Mouse (Mus musculus) cerebellum, postnatal 4 days (tissue): ENCODE measurements around the gene Stk4.

ENCODE experiments used
- DNase-seq, 2 experiments: peaks; one replicate each; pipeline ENCODE4 v3.0.0; 2022; ENCODE audit warnings: low spot score in 2 of 2, mixed read lengths in 1 of 2

Gene Stk4

DNA sequence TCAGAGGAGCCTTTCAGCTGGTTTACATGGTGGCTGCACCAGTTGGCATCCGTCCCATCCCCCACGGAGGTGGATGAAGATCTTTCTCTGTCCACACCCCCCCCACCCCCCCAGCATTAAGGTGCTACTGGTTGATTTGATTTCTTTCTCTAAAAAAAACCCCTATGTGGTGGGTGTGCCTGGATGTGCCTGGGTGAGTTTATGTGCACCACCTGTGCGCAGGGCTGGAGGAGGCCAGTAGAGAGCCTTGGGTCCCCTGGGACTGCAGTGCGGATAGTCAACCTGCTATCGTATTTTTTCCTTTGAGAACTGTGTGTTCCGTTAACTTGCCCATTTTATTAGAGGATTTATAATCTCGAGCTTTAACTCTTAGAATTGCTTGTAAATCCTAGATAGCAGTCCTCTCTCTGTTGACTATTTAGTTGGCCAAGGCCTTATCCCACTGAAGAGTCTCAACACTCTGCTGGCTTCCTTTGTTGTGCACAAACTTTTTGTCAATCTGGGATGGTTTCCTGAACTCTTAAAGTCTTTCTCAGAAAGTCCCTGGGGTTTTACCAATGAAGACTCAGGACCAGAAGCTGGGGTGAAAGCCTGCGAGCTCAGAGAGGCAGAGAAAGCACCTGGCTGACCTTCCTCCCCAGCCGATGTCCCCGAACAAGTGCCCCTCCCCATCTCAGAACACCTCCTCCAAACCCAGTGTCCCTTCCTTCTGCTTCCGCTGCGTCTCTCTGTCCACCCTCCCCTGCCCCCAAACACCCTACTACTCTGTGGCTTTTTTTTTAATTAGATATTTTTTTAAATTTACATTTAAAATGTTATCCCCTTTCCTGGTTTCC is 58.7 kb downstream of the Stk4 start:
- DNase-seq, result no peak

DNA sequence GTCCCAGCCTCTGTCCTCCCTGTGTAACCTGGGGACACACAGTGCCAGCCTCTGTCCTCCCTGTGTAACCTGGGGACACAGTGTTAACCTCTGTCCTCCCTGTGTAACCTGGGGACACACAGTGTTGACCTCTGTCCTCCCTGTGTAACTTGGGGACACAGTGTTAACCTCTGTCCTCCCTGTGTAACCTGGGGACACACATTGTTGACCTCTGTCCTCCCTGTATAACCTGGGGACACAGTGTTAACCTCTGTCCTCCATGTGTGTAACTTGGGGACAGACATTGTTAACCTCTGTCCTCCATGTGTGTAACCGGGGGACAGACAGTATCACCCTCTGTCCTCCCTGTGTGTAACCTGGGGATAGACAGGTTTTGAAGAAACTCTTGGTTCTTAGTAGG is 61.5 kb downstream of the Stk4 start:
- no peak for DNase-seq

DNA sequence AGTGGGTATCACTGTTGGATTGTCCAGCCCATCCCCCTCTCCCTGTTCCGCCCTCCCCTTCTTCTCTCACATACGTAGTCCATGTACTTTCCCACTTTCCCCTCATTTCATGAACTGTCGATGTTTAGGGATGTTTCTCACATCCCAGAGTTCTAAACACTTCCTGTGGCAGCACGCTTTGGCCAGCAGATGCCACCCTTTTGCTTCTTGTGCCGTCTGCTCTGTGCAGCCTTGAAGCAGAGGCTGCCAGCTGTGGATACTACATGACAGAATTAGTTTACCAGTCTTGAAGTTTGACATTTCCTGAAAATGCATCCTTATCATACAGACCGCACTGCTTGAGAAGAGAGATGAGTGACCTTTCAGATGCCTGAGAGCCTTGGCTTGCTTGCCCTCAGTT is 64.4 kb downstream of the Stk4 start:
- DNase-seq, result peak in 1 of 2 experiments; percentile 17

DNA sequence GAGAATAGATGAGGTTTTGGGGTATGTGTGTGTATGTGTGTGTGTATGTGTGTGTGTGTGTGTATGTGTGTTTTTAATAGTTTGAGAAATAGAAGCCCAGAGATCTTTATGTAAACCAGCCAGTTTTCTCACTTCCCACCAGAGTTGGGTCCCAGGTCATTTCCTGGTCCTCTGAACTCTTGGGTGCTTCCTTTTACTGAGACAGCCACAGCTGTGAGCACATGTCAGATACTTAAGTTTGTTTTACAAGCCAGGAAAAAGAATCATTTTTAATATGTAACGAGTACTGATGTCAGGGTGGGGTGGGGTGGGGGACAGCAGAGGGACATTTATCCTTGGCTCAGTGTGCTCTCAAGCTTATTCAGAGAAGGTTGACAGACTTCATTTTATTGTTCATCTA is 65.2 kb downstream of the Stk4 start:
- DNase-seq, result no peak

DNA sequence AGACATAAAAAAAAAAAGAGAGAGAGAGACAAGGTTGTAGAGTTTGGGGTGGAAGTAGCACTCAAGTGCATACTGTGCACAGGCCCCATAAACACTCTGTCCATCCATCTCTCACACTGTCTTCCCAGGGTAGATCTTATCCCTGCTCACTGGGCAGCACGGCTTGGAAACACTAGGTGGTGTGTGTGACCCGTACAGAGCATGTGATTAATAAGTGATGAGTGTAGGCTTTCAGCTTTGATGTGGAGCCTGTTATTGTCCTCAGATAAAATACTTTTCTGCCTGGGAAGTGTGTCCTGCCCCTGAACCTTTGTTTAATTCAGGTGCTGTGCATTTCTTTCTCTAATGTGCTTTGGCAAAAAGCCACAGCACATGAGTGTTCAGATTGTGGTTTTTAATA is 66.3 kb downstream of the Stk4 start:
- DNase-seq, result no peak

DNA sequence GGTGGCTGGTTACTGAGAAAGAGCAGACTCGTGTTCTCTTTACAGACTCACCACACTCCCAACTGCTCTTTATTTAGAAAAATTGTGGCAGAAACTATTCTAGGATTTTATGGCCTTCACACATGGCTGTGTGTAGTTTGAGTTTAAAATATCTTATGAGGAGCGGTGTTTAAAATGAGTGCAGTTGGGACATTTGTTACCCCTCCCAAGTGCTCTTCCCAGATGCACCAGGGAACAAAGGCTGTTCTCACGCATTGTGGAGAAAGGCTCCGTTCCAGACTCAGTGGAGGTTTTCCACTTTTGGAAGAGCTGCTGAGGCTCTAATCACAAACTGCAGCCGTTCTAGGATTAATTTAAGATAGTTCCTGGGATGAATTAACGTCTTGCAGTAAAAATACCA is 67.6 kb downstream of the Stk4 start:
- no peak for DNase-seq

DNA sequence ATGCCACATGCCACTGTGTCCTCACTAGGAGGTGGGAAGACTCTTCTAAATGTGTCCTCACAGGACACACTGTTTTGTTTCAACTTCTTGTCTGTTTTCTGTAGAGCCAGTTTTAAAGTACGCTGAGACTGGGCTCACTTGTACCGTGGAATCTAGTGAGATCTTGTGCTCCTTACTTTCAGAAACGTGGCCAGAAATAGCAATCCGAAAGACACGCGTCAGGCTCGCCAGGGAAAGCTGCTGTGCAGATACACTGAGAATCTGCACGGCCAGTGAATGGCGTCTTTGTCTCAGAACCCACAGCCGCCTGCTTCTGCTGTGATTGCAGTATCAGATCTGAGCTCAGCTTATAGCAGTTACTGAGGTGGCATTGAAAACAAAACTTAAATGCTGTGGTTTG is 71.9 kb downstream of the Stk4 start:
- DNase-seq, result peak in 1 of 2 experiments; percentile 6

DNA sequence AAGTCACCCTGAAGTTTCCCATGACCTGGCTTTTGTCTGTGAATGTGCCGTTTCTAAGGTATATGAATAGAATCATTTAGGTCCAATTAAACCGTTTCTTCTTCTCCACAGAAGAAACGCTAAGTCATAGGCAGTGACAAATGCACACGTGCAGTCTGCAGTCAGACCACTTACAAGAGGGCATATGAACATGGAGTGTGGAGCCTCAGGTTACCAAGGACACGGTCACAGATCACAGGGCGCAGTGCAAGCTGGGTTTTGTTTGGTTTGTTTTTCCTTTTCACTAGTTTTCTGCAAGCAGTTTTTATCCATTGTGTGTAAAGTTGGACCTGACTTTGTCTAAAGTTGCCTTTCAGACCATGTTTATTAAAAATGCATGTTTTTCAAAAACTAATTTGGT is 73.9 kb downstream of the Stk4 start:
- no peak for DNase-seq

DNA sequence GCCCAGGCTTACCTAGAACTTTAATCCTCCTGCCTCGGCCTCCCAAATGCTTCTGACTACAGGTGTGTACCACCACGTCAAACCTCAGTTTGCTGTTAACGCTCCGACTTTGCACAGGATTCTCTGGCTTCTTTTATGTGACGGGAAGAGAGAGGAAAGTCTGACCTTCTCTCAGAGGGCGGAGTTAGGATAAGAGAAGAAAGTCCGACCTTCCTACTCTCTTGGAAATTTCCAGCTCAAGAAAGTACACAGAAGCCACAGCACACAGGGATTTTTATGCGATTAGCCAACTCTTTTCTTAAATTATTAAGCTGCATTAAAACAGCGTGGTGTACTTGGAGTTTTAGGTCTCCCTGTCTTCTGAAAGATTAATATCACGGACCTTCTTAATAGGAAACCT is 74.4 kb downstream of the Stk4 start:
- DNase-seq, result no peak

DNA sequence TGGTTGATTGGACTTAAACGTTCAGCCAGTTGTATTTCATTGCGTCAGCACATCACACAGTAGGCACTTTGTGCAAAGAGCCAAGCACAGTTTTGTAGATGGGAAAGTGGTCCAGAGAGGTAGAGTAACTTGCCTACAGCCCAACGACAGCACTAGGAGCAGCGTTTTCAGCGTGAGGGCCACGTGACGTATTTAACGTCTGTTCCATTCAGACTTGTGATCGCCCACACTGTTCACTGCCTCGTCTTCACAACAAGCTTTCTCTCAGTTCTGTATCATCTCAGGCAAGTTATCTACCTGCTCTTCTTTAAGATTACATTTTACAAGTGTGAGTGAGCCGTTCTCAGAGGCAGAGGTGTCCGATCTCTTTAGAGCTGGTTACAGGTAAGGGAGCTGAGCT is 76.4 kb downstream of the Stk4 start:
- no peak for DNase-seq

DNA sequence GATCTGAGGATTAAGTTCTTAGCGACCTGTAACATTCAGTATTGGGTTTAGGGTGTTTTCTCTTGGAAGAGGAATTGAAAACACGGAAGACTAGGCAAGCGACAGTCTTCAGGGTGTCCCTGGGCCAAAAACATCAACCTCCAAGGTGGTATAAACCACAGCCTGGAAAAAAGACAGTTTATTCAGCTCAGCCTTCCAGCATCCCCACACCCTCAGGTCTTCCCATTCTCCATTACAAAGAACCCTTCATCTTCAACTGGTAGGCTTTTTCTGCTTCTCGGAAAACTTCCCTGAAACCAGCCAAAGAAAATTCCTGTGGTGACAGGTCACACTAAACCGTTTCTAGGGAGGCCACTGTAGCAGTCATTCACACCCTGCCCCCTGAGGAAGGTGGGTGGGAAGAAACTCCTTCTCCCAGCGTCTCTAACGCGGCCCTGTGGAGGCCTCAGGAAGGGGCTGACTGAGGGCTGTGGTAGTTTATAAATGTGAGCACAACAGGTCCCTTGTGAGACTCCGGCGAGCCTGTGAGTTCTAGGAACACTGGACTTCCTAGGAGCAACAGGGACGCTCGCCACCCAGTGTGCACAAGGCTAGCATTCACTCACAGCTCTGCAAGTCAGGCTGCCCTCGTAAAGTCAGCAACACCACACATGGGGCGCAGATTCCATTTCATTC is 80.1 kb downstream of the Stk4 start:
- no peak for DNase-seq

DNA sequence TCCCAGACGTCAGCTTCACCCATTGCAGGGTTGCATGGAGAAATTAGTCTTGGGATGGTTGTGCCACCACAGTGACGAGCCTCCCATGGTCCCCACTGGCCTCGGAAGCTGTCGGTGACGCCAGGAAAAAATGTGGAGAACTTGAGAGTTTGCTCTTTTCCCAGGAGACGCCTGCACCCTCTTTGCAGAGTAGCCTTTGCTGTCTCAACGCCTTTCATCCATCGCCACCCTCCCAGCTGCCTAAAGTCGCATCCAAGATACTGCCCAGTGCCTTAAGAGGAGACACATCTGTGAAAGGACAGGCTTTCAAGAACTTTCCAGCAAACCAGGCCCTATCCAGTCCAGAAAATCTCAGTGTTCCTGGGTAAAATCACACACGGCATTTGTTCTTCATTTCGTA is 82.2 kb downstream of the Stk4 start:
- DNase-seq, result no peak

DNA sequence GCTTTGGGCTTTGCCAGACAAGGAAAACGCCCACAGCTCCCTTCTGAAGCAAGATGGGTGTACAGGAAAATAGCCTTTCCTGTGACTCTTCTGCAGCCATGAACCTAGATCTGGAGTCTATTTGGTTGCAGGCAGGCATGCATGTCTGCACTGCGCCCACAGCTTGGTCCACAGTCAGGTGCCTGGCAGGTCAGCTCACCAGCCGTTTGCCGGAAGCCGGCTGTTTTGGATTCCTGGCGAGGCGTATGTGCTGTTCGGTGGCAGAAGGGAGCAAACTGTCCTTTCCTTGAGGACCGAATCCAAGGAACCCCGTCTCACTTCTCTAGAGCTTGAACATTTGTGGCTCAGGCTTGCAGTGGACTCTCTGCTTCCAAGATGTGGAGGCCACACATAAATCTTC is 83.9 kb downstream of the Stk4 start:
- DNase-seq, result no peak

DNA sequence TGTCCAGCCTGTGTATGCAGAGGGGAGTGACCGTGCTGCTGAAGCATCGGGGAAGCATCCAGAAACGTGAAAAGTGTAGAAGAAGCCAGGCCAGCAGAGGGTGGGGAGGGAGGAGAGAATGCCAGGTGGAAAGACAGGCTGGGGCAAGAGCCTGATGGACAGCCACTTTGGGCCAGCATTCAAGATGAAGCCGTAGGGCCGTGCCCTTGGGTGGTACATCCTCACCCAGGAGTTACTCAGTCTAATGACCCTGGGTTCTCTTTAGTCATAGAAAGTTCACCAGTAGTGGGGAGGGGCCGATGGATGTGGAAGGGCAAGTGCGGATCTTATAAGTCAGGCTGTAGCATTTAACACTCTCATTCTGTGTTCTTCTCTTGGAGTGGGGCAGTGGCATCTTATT is 86.0 kb downstream of the Stk4 start:
- no peak for DNase-seq

DNA sequence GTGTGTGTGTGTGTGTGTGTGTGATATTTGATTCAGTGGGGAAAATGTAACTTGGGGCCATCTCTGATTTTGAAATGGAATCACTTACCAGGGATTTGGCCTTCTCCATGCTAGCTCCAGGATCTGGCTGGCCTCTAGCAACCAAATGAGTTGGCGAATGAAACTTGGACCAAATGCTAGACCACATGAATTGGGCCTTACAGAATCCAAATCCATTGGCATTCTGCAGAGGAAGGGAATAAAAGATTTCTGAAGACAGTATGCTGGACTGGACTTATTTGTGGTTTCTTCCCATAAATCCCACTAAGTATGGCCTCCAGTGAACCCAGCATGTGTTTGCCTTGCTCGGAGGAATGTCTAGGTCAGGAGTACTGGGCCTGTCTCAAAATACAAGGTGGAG is 88.7 kb downstream of the Stk4 start:
- DNase-seq, result no peak

DNA sequence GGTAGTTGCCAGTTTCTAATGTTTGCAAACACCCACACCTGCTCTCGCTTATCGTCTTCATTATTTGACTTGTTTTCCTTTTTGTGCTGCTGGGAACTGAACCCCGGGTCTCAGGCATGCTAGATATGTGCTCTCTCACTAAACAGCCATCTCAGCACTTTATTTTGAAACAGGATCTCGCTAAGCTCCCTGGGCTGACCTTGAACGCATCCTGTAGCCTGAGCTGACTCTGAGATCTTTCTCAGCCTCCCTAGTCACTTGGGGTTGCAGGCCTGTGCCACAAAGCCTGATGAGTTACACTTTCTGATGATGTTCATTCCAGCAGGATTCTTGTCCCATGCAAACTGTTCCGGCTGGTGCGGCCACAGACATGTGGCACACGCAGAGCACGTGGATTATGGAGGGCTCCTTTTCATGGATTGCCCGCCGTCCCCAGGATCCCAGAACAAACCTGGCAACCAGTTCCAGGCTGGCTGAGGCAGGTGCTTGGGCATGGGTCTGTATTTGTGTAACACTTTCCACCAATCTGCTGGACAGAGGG is 91.5 kb downstream of the Stk4 start:
- DNase-seq, result no peak

DNA sequence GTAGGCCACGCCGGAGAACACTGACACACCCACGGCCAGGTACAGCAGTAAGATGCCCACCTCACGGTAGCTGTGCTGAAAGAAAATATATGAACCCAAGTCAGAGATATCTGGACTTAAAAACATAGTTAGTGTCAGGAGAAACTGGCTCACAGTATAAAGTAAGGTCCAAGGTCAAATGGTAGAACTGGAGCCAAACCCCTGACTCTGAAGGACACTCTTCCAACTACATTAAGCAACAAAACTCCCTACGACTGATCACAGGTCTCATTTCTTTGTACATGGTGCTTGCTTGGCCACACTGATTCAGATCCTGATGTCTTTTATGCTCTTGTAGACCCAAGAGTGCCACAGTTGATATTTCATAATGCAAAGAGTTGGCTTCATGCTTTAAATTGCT is 94.8 kb downstream of the Stk4 start:
- DNase-seq, result no peak

DNA sequence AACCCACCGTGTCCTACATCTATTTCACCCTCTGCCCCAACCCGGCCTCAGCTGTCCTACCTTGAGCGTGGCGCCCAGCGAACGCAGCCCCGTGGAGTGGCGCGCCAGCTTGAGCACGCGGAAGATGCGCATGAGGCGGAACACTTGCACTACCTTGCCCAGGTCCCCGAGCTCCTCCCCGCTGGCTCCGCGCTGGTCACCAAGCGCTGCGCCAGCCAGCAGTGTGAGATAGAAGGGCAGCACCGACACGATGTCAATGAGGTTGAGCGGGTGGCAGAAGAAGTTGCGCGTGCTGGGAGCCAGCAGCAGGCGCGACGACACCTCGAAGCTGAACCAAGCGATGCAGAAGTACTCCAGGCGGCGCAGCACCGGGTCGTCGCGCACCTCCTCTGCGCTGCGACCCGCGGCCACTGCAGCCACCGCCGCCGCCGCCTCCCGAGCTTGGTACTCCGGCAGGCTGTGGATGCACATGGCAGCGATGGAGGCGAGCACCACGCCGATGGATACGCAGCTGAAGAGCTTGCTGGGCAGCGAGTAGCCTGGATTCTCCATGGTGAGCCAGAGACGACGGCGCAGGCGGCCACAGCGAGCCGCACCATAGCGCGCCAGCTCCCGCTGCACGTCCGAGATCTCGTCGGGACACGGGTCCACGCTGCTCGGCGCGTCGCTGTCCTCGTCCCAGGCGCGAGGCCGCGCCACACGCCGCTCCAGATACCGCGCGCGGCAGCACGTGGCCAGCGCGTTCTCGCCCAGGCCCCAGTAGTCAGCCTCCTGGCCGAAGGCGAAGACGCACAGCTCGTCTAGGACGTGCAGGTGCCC is 97.8 kb downstream of the Stk4 start:
- no peak for DNase-seq

DNA sequence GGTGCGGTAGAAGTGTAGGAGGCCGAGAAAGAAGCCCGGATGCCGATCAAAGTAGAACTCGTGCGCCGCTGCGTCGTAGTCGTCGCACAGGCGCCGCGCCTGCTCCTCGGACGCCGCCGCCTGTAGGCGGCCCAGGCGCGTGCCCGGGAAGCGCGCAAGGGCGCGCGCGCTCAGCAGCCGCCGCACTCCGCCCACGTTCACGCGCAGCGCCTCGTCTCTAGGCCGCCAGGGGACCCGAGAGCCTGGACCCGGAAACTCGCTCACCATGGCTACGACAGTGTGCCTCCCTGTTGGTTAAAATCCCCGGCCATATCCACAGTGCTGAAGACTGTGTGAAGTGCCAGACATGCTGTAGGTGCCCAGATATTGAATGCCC is 98.4 kb downstream of the Stk4 start:
- peak in 1 of 2 experiments; percentile 26 for DNase-seq

DNA sequence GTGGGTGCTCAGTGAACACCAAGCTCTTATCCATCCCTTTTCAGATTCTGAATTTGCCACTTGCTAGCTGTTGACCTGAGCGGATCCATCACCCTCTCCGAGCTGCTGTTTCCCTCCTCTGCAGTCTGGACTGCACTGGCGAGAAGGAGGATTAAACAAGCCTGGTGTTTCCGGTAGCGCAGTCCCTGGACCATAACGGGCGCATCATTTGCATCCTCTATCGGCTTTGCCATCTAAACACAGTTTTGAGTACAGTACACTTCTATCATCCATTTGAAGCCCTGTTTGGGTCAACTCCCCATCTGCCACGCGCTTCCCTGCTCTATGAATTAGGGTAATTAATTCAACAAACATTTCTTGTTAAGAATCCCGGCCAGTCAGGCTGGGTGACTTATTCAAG is 100.2 kb downstream of the Stk4 start:
- DNase-seq, result no peak

DNA sequence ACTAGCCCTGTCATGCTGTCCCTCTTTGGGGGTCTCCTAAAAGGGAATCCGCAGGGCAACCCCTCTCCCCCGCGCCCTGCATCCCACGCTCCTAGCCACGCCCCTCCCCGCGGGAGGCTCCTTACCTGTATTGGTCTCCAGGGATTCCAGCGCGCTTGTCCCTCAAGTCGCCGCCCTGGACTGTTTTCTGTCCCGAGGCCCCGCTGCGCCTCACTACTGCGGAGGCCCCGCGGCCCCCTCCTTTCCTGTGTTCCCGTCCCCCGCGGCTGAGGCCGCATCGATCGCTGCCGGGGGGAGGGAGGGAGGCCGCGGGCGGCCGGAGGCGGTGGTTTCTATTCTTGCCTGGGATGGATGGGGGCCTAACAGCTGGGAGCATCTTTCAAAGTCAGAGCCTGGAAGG is 100.8 kb downstream of the Stk4 start, which contains the start of gene Kcns1:
Gene Kcns1, minus strand, starts transcription at position 212 of the 400 bp plus-strand sequence.
- no peak for DNase-seq

DNA sequence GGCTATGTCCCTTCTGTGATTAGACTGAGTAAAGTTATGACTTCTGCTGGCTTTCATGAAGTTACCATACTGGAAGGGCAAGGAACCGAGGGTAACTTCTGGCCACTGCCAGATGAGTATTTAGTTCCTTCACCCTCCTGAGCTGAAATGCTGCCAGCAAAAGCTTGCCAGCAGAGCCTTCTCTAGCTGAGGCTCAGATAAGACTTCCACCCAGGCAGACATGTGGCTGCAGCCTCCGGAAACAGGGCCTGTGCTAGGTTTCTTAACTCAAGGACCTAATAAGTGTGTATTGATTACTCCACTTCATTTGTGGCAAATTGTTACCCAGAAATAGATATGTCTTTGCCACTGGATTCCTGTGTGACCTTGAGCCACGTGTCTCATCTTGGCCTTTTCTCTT is 103.3 kb downstream of the Stk4 start:
- DNase-seq, result no peak
